Mouse (Mus musculus) cerebellum, postnatal 36 days (tissue): ENCODE measurements around the gene Slc25a43.

Source experiments
- DNase-seq, 2 experiments: peaks; one replicate each; pipeline ENCODE4 v3.0.0; 2021 to 2022; ENCODE audit warnings: mixed read lengths in 2 of 2

Gene Slc25a43

GRCm38 (mm10) chrX:36825032-36825431, 81.6 kb downstream of the Slc25a43 start:
- DNase-seq: no peak
